Mouse (Mus musculus) kidney, adult 18-20 months (tissue): Measurements from ENCODE around the gene Fam43b.

Experiments
- DNase-seq: peaks from one replicate; pipeline ENCODE4 v3.0.0; 2021

Gene Fam43b

GRCm38 (mm10) chr4:138393703-138394102 is 2.6 kb downstream of the Fam43b start:
- no peak for DNase-seq

GRCm38 (mm10) chr4:138383789-138384188 is 12.5 kb downstream of the Fam43b start:
- DNase-seq: no peak

- DNase-seq: no peak
These were observed 13.9 kb downstream of the Fam43b start for GRCm38 (mm10) chr4:138382462-138382861.

GRCm38 (mm10) chr4:138380132-138380689 is 16.1 kb downstream of the Fam43b start:
- DNase-seq: no peak

- peak; percentile 86 for DNase-seq
These were observed 17.1 kb downstream of the Fam43b start for GRCm38 (mm10) chr4:138379091-138379840.

- peak; percentile 62 for DNase-seq
These were observed 18.8 kb downstream of the Fam43b start for GRCm38 (mm10) chr4:138377526-138377925.

GRCm38 (mm10) chr4:138375117-138375516 is 21.2 kb downstream of the Fam43b start:
- DNase-seq: no peak

- DNase-seq: no peak
These were observed 25.3 kb downstream of the Fam43b start for GRCm38 (mm10) chr4:138370996-138371516.

- DNase-seq: no peak
These were observed 27.6 kb downstream of the Fam43b start for GRCm38 (mm10) chr4:138368498-138369260.

GRCm38 (mm10) chr4:138367641-138368497 is 28.5 kb downstream of the Fam43b start, which contains the start of gene Cda:
TSS of gene Cda (minus strand) at chr4:138367992.
- peak; percentile 93 for DNase-seq

GRCm38 (mm10) chr4:138366561-138366960 is 29.8 kb downstream of the Fam43b start:
- peak; percentile 63 for DNase-seq

GRCm38 (mm10) chr4:138363511-138363910 is 32.8 kb downstream of the Fam43b start:
- no peak for DNase-seq

- DNase-seq: no peak
These were observed 33.4 kb downstream of the Fam43b start for GRCm38 (mm10) chr4:138362883-138363282.

- DNase-seq: no peak
These were observed 34.9 kb downstream of the Fam43b start for GRCm38 (mm10) chr4:138361370-138361821.

- DNase-seq: no peak
These were observed 38.2 kb downstream of the Fam43b start for GRCm38 (mm10) chr4:138358176-138358575.

GRCm38 (mm10) chr4:138356551-138356950 is 39.8 kb downstream of the Fam43b start:
- no peak for DNase-seq

- no peak for DNase-seq
These were observed 40.2 kb downstream of the Fam43b start for GRCm38 (mm10) chr4:138356141-138356540.

GRCm38 (mm10) chr4:138355496-138355895 is 40.8 kb downstream of the Fam43b start:
- no peak for DNase-seq

- peak; percentile 72 for DNase-seq
These were observed 42.7 kb downstream of the Fam43b start for GRCm38 (mm10) chr4:138353438-138354171.

GRCm38 (mm10) chr4:138352692-138353091 is 43.6 kb downstream of the Fam43b start:
- DNase-seq: no peak

- DNase-seq: no peak
These were observed 44.5 kb downstream of the Fam43b start for GRCm38 (mm10) chr4:138351821-138352220.

GRCm38 (mm10) chr4:138348716-138349115 is 47.6 kb downstream of the Fam43b start:
- peak; percentile 51 for DNase-seq
